Mouse (Mus musculus): Measurements from ENCODE around the gene Tmem129.

The Tmem129 gene

GRCm38 (mm10) chr5:33657787-33658663 is at the start of gene Tmem129, which contains the start of gene Tacc3:
Tmem129 (minus strand) TSS chr5:33658416.
Tacc3 (plus strand) TSS chr5:33658128.
- peak; percentile 96 for DNase-seq (ENCODE audit: low spot score)

- no peak for DNase-seq (ENCODE audit: low spot score)
These were observed 48.9 kb upstream of the Tmem129 start for GRCm38 (mm10) chr5:33707163-33707562.

GRCm38 (mm10) chr5:33706350-33706629 is 48.1 kb upstream of the Tmem129 start:
- DNase-seq (ENCODE audit: low spot score) = no peak

GRCm38 (mm10) chr5:33705612-33706349 is 47.6 kb upstream of the Tmem129 start:
- DNase-seq (ENCODE audit: low spot score) = no peak

- no peak for DNase-seq (ENCODE audit: low spot score)
These were observed 46.9 kb upstream of the Tmem129 start for GRCm38 (mm10) chr5:33704945-33705611.

- no peak for DNase-seq (ENCODE audit: low spot score)
These were observed 45.8 kb upstream of the Tmem129 start for GRCm38 (mm10) chr5:33703999-33704398.

- DNase-seq (ENCODE audit: low spot score) = no peak
These were observed 43.6 kb upstream of the Tmem129 start for GRCm38 (mm10) chr5:33701832-33702231.

- DNase-seq (ENCODE audit: low spot score) = no peak
These were observed 41.8 kb upstream of the Tmem129 start for GRCm38 (mm10) chr5:33700010-33700409.

GRCm38 (mm10) chr5:33698669-33699068 is 40.5 kb upstream of the Tmem129 start:
- DNase-seq (ENCODE audit: low spot score) = no peak

GRCm38 (mm10) chr5:33697947-33698512 is 39.8 kb upstream of the Tmem129 start:
- no peak for DNase-seq (ENCODE audit: low spot score)

GRCm38 (mm10) chr5:33697534-33697933 is 39.3 kb upstream of the Tmem129 start:
- DNase-seq (ENCODE audit: low spot score) = no peak

GRCm38 (mm10) chr5:33696430-33696829 is 38.2 kb upstream of the Tmem129 start:
- no peak for DNase-seq (ENCODE audit: low spot score)

GRCm38 (mm10) chr5:33695718-33696121 is 37.5 kb upstream of the Tmem129 start:
- no peak for DNase-seq (ENCODE audit: low spot score)

GRCm38 (mm10) chr5:33694848-33695717 is 36.9 kb upstream of the Tmem129 start:
- no peak for DNase-seq (ENCODE audit: low spot score)

GRCm38 (mm10) chr5:33694461-33694847 is 36.2 kb upstream of the Tmem129 start:
- no peak for DNase-seq (ENCODE audit: low spot score)

- no peak for DNase-seq (ENCODE audit: low spot score)
These were observed 34.2 kb upstream of the Tmem129 start for GRCm38 (mm10) chr5:33692393-33692792.

- no peak for DNase-seq (ENCODE audit: low spot score)
These were observed 31.8 kb upstream of the Tmem129 start for GRCm38 (mm10) chr5:33689852-33690645.

GRCm38 (mm10) chr5:33689221-33689844 is 31.1 kb upstream of the Tmem129 start:
- no peak for DNase-seq (ENCODE audit: low spot score)

- no peak for DNase-seq (ENCODE audit: low spot score)
These were observed 30.3 kb upstream of the Tmem129 start for GRCm38 (mm10) chr5:33688278-33689220.

All from layer of hippocampus, adult 9-10 months (tissue).